Mouse (Mus musculus): Measurements from ENCODE around the gene Slc16a3.

GRCm38 (mm10) chr11:120989523-120989922 lies 41.2 kb downstream of the Slc16a3 start:
- no peak for TF ChIP-seq CTCF (IDR thresholded peaks at IDR 0.05; ENCODE audit: borderline replicate concordance, extremely low read depth, insufficient read depth, insufficient read length)
- TF ChIP-seq POLR2A (IDR thresholded peaks at IDR 0.05; ENCODE audit: borderline replicate concordance, extremely low read depth, insufficient read depth, insufficient read length, poor library complexity, severe bottlenecking), result no peak
